Mouse (Mus musculus): ENCODE results near the gene Dhx29. TPM values are rescaled to one million over a fixed set of nuclear protein-coding genes. Genes with fewer than 3 reads are reported as not detected.

The Dhx29 gene
- polyA plus RNA-seq (2014; fragmentation: Nextera tagmentation; extraction: Ambion mirVana): 19.4 and 23.1 TPM in 2 replicates

- under 1% methylated on average over 57 of the region's 57 CpGs for WGBS
- peak within 1 kb of the TSS; percentile 93 for H3K4me3 ChIP-seq (ENCODE audit: low read depth, low read length)
- DNase-seq (ENCODE audit: low spot score) (peak; percentile 98), ATAC-seq (replicated peaks; ENCODE audit: low FRiP score) (peak; percentile 97)
- H3K27me3 ChIP-seq (replicated peaks; ENCODE audit: control insufficient read depth, insufficient read depth, low read length): no peaks in the 10 kb centered on the region
- peaks cover 9% of the 10 kb centered on the region for H3K4me1 ChIP-seq (replicated peaks; ENCODE audit: control insufficient read depth, insufficient read depth, low read length)
- H3K9me3 ChIP-seq (ENCODE audit: control insufficient read depth, low read length): no peaks in the 10 kb centered on the region
- peak within 1 kb of the TSS; percentile 82 for H3K4me2 ChIP-seq
- peak within 1 kb of the TSS; percentile 84 for H3K27ac ChIP-seq (ENCODE audit: low read depth, low read length)
- H3K36me3 ChIP-seq (ENCODE audit: control insufficient read depth, insufficient read depth, low read length): no peaks in the 10 kb centered on the region
- H3K9ac ChIP-seq (ENCODE audit: low read depth, low read length): peak within 1 kb of the TSS; percentile 89
These were observed at the start of gene Dhx29, which contains the start of gene Mtrex for GRCm38 (mm10) chr13:112927287-112928001. Gene Dhx29 (plus strand): TSS chr13:112927454. Gene Mtrex (minus strand): TSS chr13:112927398.

DNA sequence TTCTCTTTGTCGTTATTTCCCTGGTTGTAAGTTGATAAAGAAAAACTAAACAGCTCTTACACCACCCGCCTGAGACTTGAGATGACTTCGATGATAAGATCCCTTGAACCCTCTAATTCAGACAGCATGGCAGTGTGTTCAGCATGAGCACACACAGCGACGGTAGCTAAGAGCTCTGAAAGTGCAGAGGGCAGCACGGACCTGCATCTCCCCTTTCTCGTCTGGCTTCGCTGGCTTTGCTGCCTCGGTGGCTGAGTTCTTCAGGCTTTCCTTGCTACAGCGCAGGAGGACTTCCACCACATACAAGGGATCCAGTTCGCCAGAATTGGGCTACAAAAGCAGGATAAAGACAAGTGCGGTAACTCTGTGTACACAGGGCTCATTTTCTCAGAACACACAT is 40.0 kb upstream of the Dhx29 start:
- peaks cover 52% of the 10 kb centered on the region for H3K36me3 ChIP-seq (ENCODE audit: control insufficient read depth, insufficient read depth, low read length)
- no peak overlapping the region for H3K9ac ChIP-seq (ENCODE audit: low read depth, low read length)
- H3K27ac ChIP-seq (ENCODE audit: low read depth, low read length): no peak overlapping the region
- H3K4me3 ChIP-seq (ENCODE audit: low read depth, low read length): no peak overlapping the region
- no peak for DNase-seq (ENCODE audit: low spot score)
- ATAC-seq (replicated peaks; ENCODE audit: low FRiP score): no peak
- no peaks in the 10 kb centered on the region for H3K27me3 ChIP-seq (replicated peaks; ENCODE audit: control insufficient read depth, insufficient read depth, low read length)
- H3K4me2 ChIP-seq: no peak overlapping the region
- H3K4me1 ChIP-seq (replicated peaks; ENCODE audit: control insufficient read depth, insufficient read depth, low read length): no peaks in the 10 kb centered on the region
- WGBS: 91% methylated on average over 12 of the region's 12 CpGs
- no peaks in the 10 kb centered on the region for H3K9me3 ChIP-seq (ENCODE audit: control insufficient read depth, low read length)

DNA sequence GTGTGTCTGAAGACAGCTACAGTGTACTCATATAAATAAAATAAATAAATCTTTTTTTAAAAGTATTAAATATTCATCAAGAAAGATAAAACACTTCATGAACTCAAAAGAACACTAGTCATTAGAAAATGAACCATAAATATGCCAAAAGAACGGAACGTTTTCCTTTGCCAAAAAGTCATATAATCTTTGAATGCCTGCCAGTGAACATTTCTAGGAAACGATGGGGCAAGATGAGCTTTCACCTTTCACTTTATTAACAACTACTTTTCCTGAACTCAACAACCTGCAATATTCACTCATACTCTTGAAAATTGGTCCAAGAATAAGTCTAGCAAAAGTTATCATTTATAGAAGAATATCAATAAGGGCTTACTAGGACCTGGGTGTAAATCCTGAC is 25.1 kb upstream of the Dhx29 start:
- no peaks in the 10 kb centered on the region for H3K4me1 ChIP-seq (replicated peaks; ENCODE audit: control insufficient read depth, insufficient read depth, low read length)
- peaks cover 35% of the 10 kb centered on the region for H3K36me3 ChIP-seq (ENCODE audit: control insufficient read depth, insufficient read depth, low read length)
- H3K27me3 ChIP-seq (replicated peaks; ENCODE audit: control insufficient read depth, insufficient read depth, low read length): no peaks in the 10 kb centered on the region
- WGBS: 91% methylated on average over 3 of the region's 3 CpGs
- ATAC-seq (replicated peaks; ENCODE audit: low FRiP score) (no peak), DNase-seq (ENCODE audit: low spot score) (no peak)
- H3K4me3 ChIP-seq (ENCODE audit: low read depth, low read length): no peak overlapping the region
- H3K9me3 ChIP-seq (ENCODE audit: control insufficient read depth, low read length): no peaks in the 10 kb centered on the region
- no peak overlapping the region for H3K9ac ChIP-seq (ENCODE audit: low read depth, low read length)
- no peak overlapping the region for H3K4me2 ChIP-seq
- H3K27ac ChIP-seq (ENCODE audit: low read depth, low read length): no peak overlapping the region

DNA sequence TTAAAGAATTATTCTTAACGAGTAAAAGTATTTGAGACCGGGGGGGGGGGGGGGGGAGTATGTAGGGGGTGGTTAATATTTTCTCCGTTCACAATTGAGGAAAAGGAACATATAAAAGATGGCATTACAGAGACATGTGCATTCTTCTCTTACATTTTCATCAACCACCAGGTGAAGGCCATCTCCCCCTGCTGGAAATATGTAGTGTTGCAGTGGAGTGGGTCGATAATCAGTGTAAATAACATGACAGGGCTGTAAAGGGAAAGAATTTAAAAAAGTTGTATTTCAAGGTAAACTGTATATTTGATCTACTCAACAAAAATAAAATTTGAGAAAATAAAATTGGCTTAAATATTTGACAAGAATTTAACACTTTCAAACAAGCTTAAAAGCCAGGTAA is 17.6 kb upstream of the Dhx29 start:
- Histone ChIP-seq H3K27ac (ENCODE audit: low read depth, low read length) (no peak overlapping the region), H3K4me3 (ENCODE audit: low read depth, low read length) (no peak overlapping the region), H3K27me3 (replicated peaks; ENCODE audit: control insufficient read depth, insufficient read depth, low read length) (no peaks in the 10 kb centered on the region), H3K9me3 (ENCODE audit: control insufficient read depth, low read length) (no peaks in the 10 kb centered on the region), H3K4me1 (replicated peaks; ENCODE audit: control insufficient read depth, insufficient read depth, low read length) (no peaks in the 10 kb centered on the region), H3K9ac (ENCODE audit: low read depth, low read length) (no peak overlapping the region), H3K4me2 (no peak overlapping the region), H3K36me3 (ENCODE audit: control insufficient read depth, insufficient read depth, low read length) (peaks cover 13% of the 10 kb centered on the region)
- ATAC-seq (replicated peaks; ENCODE audit: low FRiP score) (no peak), DNase-seq (ENCODE audit: low spot score) (no peak)
- WGBS: 77% methylated on average over 4 of the region's 4 CpGs

GRCm38 (mm10) chr13:112910434-112910833 is 16.8 kb upstream of the Dhx29 start:
- H3K27me3 ChIP-seq (replicated peaks; ENCODE audit: control insufficient read depth, insufficient read depth, low read length): no peaks in the 10 kb centered on the region
- no peaks in the 10 kb centered on the region for H3K9me3 ChIP-seq (ENCODE audit: control insufficient read depth, low read length)
- H3K9ac ChIP-seq (ENCODE audit: low read depth, low read length): no peak overlapping the region
- no peaks in the 10 kb centered on the region for H3K4me1 ChIP-seq (replicated peaks; ENCODE audit: control insufficient read depth, insufficient read depth, low read length)
- H3K27ac ChIP-seq (ENCODE audit: low read depth, low read length): no peak overlapping the region
- WGBS: 88% methylated on average over 4 of the region's 4 CpGs
- peaks cover 5% of the 10 kb centered on the region for H3K36me3 ChIP-seq (ENCODE audit: control insufficient read depth, insufficient read depth, low read length)
- ATAC-seq (replicated peaks; ENCODE audit: low FRiP score): no peak
- no peak for DNase-seq (ENCODE audit: low spot score)
- no peak overlapping the region for H3K4me2 ChIP-seq
- H3K4me3 ChIP-seq (ENCODE audit: low read depth, low read length): no peak overlapping the region

GRCm38 (mm10) chr13:112919141-112919865 is 8.0 kb upstream of the Dhx29 start:
- WGBS: 89% methylated on average over 4 of the region's 4 CpGs
- Histone ChIP-seq H3K4me1 (replicated peaks; ENCODE audit: control insufficient read depth, insufficient read depth, low read length) (no peaks in the 10 kb centered on the region), H3K36me3 (ENCODE audit: control insufficient read depth, insufficient read depth, low read length) (peaks cover 18% of the 10 kb centered on the region), H3K27ac (ENCODE audit: low read depth, low read length) (no peak overlapping the region), H3K27me3 (replicated peaks; ENCODE audit: control insufficient read depth, insufficient read depth, low read length) (no peaks in the 10 kb centered on the region), H3K9me3 (ENCODE audit: control insufficient read depth, low read length) (no peaks in the 10 kb centered on the region), H3K4me3 (ENCODE audit: low read depth, low read length) (no peak overlapping the region), H3K9ac (ENCODE audit: low read depth, low read length) (no peak overlapping the region), H3K4me2 (no peak overlapping the region)
- ATAC-seq (replicated peaks; ENCODE audit: low FRiP score) (no peak), DNase-seq (ENCODE audit: low spot score) (no peak)

DNA sequence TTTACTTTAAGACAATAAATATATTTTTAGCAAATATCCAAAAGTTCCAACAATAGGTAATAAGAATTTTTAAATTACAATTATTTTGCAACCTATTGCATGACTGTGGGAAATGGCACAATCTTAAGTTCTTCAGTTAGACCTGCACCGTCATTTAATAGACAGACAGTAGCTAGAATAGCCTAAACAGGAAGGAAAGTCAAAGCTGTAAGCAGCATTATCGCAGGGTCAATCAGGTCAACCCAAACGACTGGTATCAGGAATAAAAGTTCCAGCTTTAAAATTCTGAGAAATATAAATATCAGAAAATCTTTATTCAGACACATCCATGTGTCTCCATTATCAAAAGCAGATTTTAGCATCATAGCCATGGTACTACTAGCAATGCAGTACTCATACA is 6.3 kb upstream of the Dhx29 start:
- no peak for DNase-seq (ENCODE audit: low spot score)
- no peak overlapping the region for H3K4me2 ChIP-seq
- peaks cover 18% of the 10 kb centered on the region for H3K36me3 ChIP-seq (ENCODE audit: control insufficient read depth, insufficient read depth, low read length)
- ATAC-seq (replicated peaks; ENCODE audit: low FRiP score): no peak
- no peak overlapping the region for H3K9ac ChIP-seq (ENCODE audit: low read depth, low read length)
- peaks cover 3% of the 10 kb centered on the region for H3K4me1 ChIP-seq (replicated peaks; ENCODE audit: control insufficient read depth, insufficient read depth, low read length)
- H3K27ac ChIP-seq (ENCODE audit: low read depth, low read length): no peak overlapping the region
- WGBS: 72% methylated on average over 3 of the region's 3 CpGs
- H3K9me3 ChIP-seq (ENCODE audit: control insufficient read depth, low read length): no peaks in the 10 kb centered on the region
- H3K27me3 ChIP-seq (replicated peaks; ENCODE audit: control insufficient read depth, insufficient read depth, low read length): no peaks in the 10 kb centered on the region
- H3K4me3 ChIP-seq (ENCODE audit: low read depth, low read length): no peak overlapping the region

GRCm38 (mm10) chr13:112925266-112925665 is 2.0 kb upstream of the Dhx29 start:
- Histone ChIP-seq H3K27me3 (replicated peaks; ENCODE audit: control insufficient read depth, insufficient read depth, low read length) (no peaks in the 10 kb centered on the region), H3K4me3 (ENCODE audit: low read depth, low read length) (peak overlapping the region; percentile 15; the same call in 1 of the 2 replicates), H3K9ac (ENCODE audit: low read depth, low read length) (no peak overlapping the region), H3K4me2 (peak overlapping the region; percentile 82; the same call in 1 of the 2 replicates), H3K4me1 (replicated peaks; ENCODE audit: control insufficient read depth, insufficient read depth, low read length) (peaks cover 9% of the 10 kb centered on the region), H3K36me3 (ENCODE audit: control insufficient read depth, insufficient read depth, low read length) (no peaks in the 10 kb centered on the region), H3K9me3 (ENCODE audit: control insufficient read depth, low read length) (no peaks in the 10 kb centered on the region), H3K27ac (ENCODE audit: low read depth, low read length) (no peak overlapping the region)
- no peak for ATAC-seq (replicated peaks; ENCODE audit: low FRiP score)
- 65% methylated on average over 6 of the region's 6 CpGs for WGBS
- DNase-seq (ENCODE audit: low spot score): no peak

Data from liver, embryonic 11.5 days (tissue).